Mouse (Mus musculus): ENCODE measurements around the gene Cygb. TPM values are rescaled to one million over a fixed set of nuclear protein-coding genes. Genes with fewer than 3 reads are reported as not detected.

The Cygb gene
- polyA plus RNA-seq, 1 experiment from 2014 or later, result 7.2 TPM

- Histone ChIP-seq H3K27ac (no peak overlapping the region), H3K4me1 (no peaks in the 10 kb centered on the region), H3K27me3 (no peaks in the 10 kb centered on the region), H3K4me3 (no peak overlapping the region), H3K9ac (no peak overlapping the region), H3K36me3 (peaks cover 30% of the 10 kb centered on the region), H3K9me3 (no peaks in the 10 kb centered on the region), H3K4me2 (replicated peaks) (no peak overlapping the region)
- WGBS, result 88% methylated on average over 8 of the region's 8 CpGs
- no peak for ATAC-seq (ENCODE audit: low FRiP score, low read depth)
Observed at GRCm38 (mm10) chr11:116598193-116598592, 55.9 kb downstream of the Cygb start.

- ATAC-seq (ENCODE audit: low FRiP score, low read depth), result no peak
- H3K9ac ChIP-seq, result no peak overlapping the region
- WGBS, result 83% methylated on average over 19 of the region's 19 CpGs
- no peaks in the 10 kb centered on the region for H3K9me3 ChIP-seq
- H3K4me1 ChIP-seq, result peaks cover 4% of the 10 kb centered on the region
- no peak overlapping the region for H3K4me3 ChIP-seq
- peaks cover 20% of the 10 kb centered on the region for H3K36me3 ChIP-seq
- H3K27ac ChIP-seq, result no peak overlapping the region
- H3K4me2 ChIP-seq (replicated peaks), result no peak overlapping the region
- H3K27me3 ChIP-seq, result no peaks in the 10 kb centered on the region
Observed at GRCm38 (mm10) chr11:116596766-116597165, 57.3 kb downstream of the Cygb start.

Other genes with a start within 250 kb of the Cygb start
- 18.6 and 18.7 TPM in 2 replicates for gene Rnf157, start 241.3 kb downstream of the Cygb start, polyA plus RNA-seq (2015; fragmentation: Nextera tagmentation; extraction: Ambion mirVana)
- gene Ubald2, start 220.2 kb downstream of the Cygb start, polyA plus RNA-seq (2015; fragmentation: Nextera tagmentation; extraction: Ambion mirVana), result 28.2 and 30.2 TPM in 2 replicates
- gene Qrich2, start 188.1 kb downstream of the Cygb start, polyA plus RNA-seq (2015; fragmentation: Nextera tagmentation; extraction: Ambion mirVana), result 0.17 and 0.24 TPM in 2 replicates
- gene Prpsap1, start 160.1 kb downstream of the Cygb start, polyA plus RNA-seq (2015; fragmentation: Nextera tagmentation; extraction: Ambion mirVana), result 189 and 199 TPM in 2 replicates
- 2.3 and 2.9 TPM in 2 replicates for gene Sphk1, start 123.4 kb downstream of the Cygb start, polyA plus RNA-seq (2015; fragmentation: Nextera tagmentation; extraction: Ambion mirVana)
- 10.3 and 12.1 TPM in 2 replicates for gene Ube2o, start 72.9 kb downstream of the Cygb start, polyA plus RNA-seq (2015; fragmentation: Nextera tagmentation; extraction: Ambion mirVana)
- not detected in 2 replicates for gene Aanat, start 67.9 kb downstream of the Cygb start, polyA plus RNA-seq (2015; fragmentation: Nextera tagmentation; extraction: Ambion mirVana)
- 4.0 and 5.1 TPM in 2 replicates for gene Rhbdf2, start 27.3 kb downstream of the Cygb start, polyA plus RNA-seq (2015; fragmentation: Nextera tagmentation; extraction: Ambion mirVana)
- 0.56 and 0.83 TPM in 2 replicates for gene Prcd, start 779 bp downstream of the Cygb start, polyA plus RNA-seq (2015; fragmentation: Nextera tagmentation; extraction: Ambion mirVana)
- not detected in 2 replicates for gene St6galnac1, start 121.2 kb upstream of the Cygb start, polyA plus RNA-seq (2015; fragmentation: Nextera tagmentation; extraction: Ambion mirVana)
- gene Mxra7, start 173.7 kb upstream of the Cygb start, polyA plus RNA-seq (2015; fragmentation: Nextera tagmentation; extraction: Ambion mirVana), result 17.1 and 20.2 TPM in 2 replicates
- gene Mettl23, start 189.0 kb upstream of the Cygb start, polyA plus RNA-seq (2015; fragmentation: Nextera tagmentation; extraction: Ambion mirVana), result 72.2 and 79.0 TPM in 2 replicates
- gene Jmjd6, start 189.1 kb upstream of the Cygb start, polyA plus RNA-seq (2015; fragmentation: Nextera tagmentation; extraction: Ambion mirVana), result 76.6 and 82.6 TPM in 2 replicates
- 44.3 and 44.8 TPM in 2 replicates for gene Mfsd11, start 198.1 kb upstream of the Cygb start, polyA plus RNA-seq (2015; fragmentation: Nextera tagmentation; extraction: Ambion mirVana)
- gene Srsf2, start 198.8 kb upstream of the Cygb start, polyA plus RNA-seq (2015; fragmentation: Nextera tagmentation; extraction: Ambion mirVana), result 789 and 792 TPM in 2 replicates

Data from limb, embryonic 13.5 days (tissue).